Mouse (Mus musculus) intestine, embryonic 15.5 days (tissue): ENCODE data around the gene Gng12. TPM values are rescaled to one million over a fixed set of nuclear protein-coding genes. Genes with fewer than 3 reads are reported as not detected.

ENCODE experiments used
- ATAC-seq: fragments of 200-750 bp; cut with Nextera tagmentation; 2 replicates; pipeline ENCODE4 v1.8.0; 2017; ENCODE audit warnings: moderate TSS enrichment, moderate library complexity
- H3K27ac ChIP-seq: fragments of 300-500 bp; sonication (generic); 2 replicates; pipeline ENCODE4 v1.5.1; 2015; ENCODE audit warnings: mild to moderate bottlenecking, inconsistent platforms
- H3K27me3 ChIP-seq: fragments of 300-500 bp; sonication (generic); replicated peaks from 2 replicates; pipeline ENCODE4 v1.6.1; 2015; ENCODE audit warnings: inconsistent platforms
- H3K36me3 ChIP-seq: fragments of 300-500 bp; sonication (generic); 2 replicates; pipeline ENCODE4 v1.6.1; 2015; ENCODE audit warnings: inconsistent platforms
- H3K4me1 ChIP-seq: fragments of 300-500 bp; sonication (generic); replicated peaks from 2 replicates; pipeline ENCODE4 v1.6.1; 2015; ENCODE audit warnings: inconsistent platforms
- H3K4me2 ChIP-seq: fragments of 300-500 bp; sonication (generic); replicated peaks from 2 replicates; pipeline ENCODE4 v1.6.1; 2015; ENCODE audit warnings: mild to moderate bottlenecking, inconsistent platforms
- H3K4me3 ChIP-seq: fragments of 300-500 bp; sonication (generic); replicated peaks from 2 replicates; pipeline ENCODE4 v1.5.1; 2015; ENCODE audit warnings: inconsistent platforms
- H3K9ac ChIP-seq: fragments of 300-500 bp; sonication (generic); 2 replicates; pipeline ENCODE4 v1.6.1; 2015; ENCODE audit warnings: inconsistent platforms
- H3K9me3 ChIP-seq: fragments of 300-500 bp; sonication (generic); 2 replicates; pipeline ENCODE4 v1.6.1; 2016; ENCODE audit warnings: inconsistent platforms
- WGBS: fragments of 180-500 bp; shearing (Covaris S2); methylation state at CpG from one replicate; pipeline ENCODE4 v1.1.7; 2015; 5-methylcytosine and 5-hydroxymethylcytosine counted together
- polyA plus RNA-seq: library from polyadenylated mRNA; unstranded; fragments of >200 nt; fragmentation: Nextera tagmentation; extraction: Ambion mirVana; gene quantifications from 2 replicates; pipeline ENCODE4 v1.2.1, GENCODE M21; 2015

The Gng12 gene
- polyA plus RNA-seq, 1 experiment from 2014 or later: 147 TPM

DNA sequence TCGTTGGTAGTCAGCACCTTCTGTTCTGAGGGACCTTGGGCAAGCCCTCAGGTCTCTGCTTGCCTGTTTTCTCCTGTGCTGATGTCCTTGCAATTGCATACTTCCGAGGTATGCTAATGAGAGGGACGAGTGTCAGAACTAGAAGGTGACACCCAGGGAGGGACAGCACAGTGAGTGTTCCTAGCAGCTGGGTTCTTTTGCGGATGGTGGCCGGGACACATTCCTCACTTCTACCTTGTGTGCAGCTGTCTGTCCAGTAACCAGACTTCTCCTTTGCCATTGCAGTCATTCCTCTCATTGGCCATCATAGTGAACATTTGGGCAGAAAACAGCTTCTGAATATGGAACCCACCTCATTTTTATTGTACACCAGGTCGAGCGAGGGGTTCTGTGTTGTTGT lies 89.3 kb downstream of the Gng12 start:
- Histone ChIP-seq H3K27me3 (no peaks in the 10 kb centered on the region), H3K9me3 (no peaks in the 10 kb centered on the region), H3K27ac (no peak overlapping the region), H3K4me1 (peaks cover 5% of the 10 kb centered on the region; the same call in 1 of the 2 replicates), H3K9ac (no peak overlapping the region), H3K4me2 (no peak overlapping the region), H3K4me3 (no peak overlapping the region), H3K36me3 (no peaks in the 10 kb centered on the region)
- WGBS: 76% methylated on average over 7 of the region's 7 CpGs
- ATAC-seq: no peak

- Histone ChIP-seq H3K9ac (no peak overlapping the region), H3K36me3 (no peaks in the 10 kb centered on the region), H3K4me3 (no peak overlapping the region), H3K27ac (no peak overlapping the region), H3K4me2 (no peak overlapping the region), H3K9me3 (no peaks in the 10 kb centered on the region), H3K4me1 (peaks cover 5% of the 10 kb centered on the region; the same call in 1 of the 2 replicates), H3K27me3 (no peaks in the 10 kb centered on the region)
- WGBS: 91% methylated on average over 12 of the region's 12 CpGs
- no peak for ATAC-seq
These were observed 89.9 kb downstream of the Gng12 start for GRCm38 (mm10) chr6:66986063-66986462.

- ATAC-seq: no peak
- H3K36me3 ChIP-seq: no peaks in the 10 kb centered on the region
These were observed 91.4 kb downstream of the Gng12 start for GRCm38 (mm10) chr6:66987643-66988042.

GRCm38 (mm10) chr6:66988363-66988762 lies 92.2 kb downstream of the Gng12 start:
- no peaks in the 10 kb centered on the region for H3K27me3 ChIP-seq
- 90% methylated on average over 9 of the region's 9 CpGs for WGBS

More at GRCm38 (mm10) chr6:66987643-66988042, 91.4 kb downstream of the Gng12 start:
- 46% methylated on average over 3 of the region's 3 CpGs for WGBS
- no peaks in the 10 kb centered on the region for H3K27me3 ChIP-seq
- H3K9me3 ChIP-seq: no peaks in the 10 kb centered on the region
- H3K4me2 ChIP-seq: no peak overlapping the region
- H3K9ac ChIP-seq: no peak overlapping the region
- no peak overlapping the region for H3K27ac ChIP-seq
- H3K4me1 ChIP-seq: peaks cover 5% of the 10 kb centered on the region; the same call in 1 of the 2 replicates
- H3K4me3 ChIP-seq: no peak overlapping the region

DNA sequence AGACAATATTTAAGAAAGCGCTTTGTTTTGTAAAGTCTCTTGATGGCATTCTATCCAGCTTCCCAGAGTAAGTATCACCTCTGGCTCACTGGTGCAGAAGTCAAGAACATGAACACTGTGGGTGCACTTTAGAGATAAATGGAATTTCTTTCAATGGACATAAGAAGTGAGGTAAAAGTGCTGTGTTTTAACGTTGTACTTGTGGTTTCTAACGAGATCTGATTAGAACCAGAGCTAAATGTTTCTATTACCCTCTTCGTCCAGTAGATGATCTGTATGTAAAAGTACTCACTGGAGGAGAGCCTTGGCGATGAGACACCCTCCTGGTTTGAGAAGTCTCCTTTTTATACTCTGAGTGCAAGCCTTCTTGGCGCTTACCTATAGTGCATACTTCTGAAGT lies 92.8 kb downstream of the Gng12 start:
- WGBS: 92% methylated on average over 6 of the region's 6 CpGs
- no peaks in the 10 kb centered on the region for H3K9me3 ChIP-seq
- H3K36me3 ChIP-seq: no peaks in the 10 kb centered on the region
- peaks cover 5% of the 10 kb centered on the region; the same call in 1 of the 2 replicates for H3K4me1 ChIP-seq
- H3K27me3 ChIP-seq: no peaks in the 10 kb centered on the region
- H3K27ac ChIP-seq: no peak overlapping the region
- no peak overlapping the region for H3K4me2 ChIP-seq
- H3K9ac ChIP-seq: no peak overlapping the region
- no peak for ATAC-seq
- no peak overlapping the region for H3K4me3 ChIP-seq

More at GRCm38 (mm10) chr6:66988363-66988762, 92.2 kb downstream of the Gng12 start:
- no peak overlapping the region for H3K27ac ChIP-seq
- H3K9ac ChIP-seq: no peak overlapping the region
- no peaks in the 10 kb centered on the region for H3K9me3 ChIP-seq
- no peaks in the 10 kb centered on the region for H3K36me3 ChIP-seq
- peaks cover 5% of the 10 kb centered on the region; the same call in 1 of the 2 replicates for H3K4me1 ChIP-seq
- H3K4me2 ChIP-seq: no peak overlapping the region
- no peak overlapping the region for H3K4me3 ChIP-seq
- no peak for ATAC-seq

GRCm38 (mm10) chr6:66989518-66989917 lies 93.3 kb downstream of the Gng12 start:
- Histone ChIP-seq H3K36me3 (no peaks in the 10 kb centered on the region), H3K27me3 (no peaks in the 10 kb centered on the region), H3K9me3 (no peaks in the 10 kb centered on the region), H3K4me1 (peaks cover 5% of the 10 kb centered on the region; the same call in 1 of the 2 replicates), H3K4me3 (no peak overlapping the region), H3K4me2 (no peak overlapping the region), H3K9ac (no peak overlapping the region), H3K27ac (no peak overlapping the region)
- WGBS: 66% methylated on average over 3 of the region's 3 CpGs
- ATAC-seq: 0 out of 2 replicates have a peak, but pooled peaks have one; percentile 22

DNA sequence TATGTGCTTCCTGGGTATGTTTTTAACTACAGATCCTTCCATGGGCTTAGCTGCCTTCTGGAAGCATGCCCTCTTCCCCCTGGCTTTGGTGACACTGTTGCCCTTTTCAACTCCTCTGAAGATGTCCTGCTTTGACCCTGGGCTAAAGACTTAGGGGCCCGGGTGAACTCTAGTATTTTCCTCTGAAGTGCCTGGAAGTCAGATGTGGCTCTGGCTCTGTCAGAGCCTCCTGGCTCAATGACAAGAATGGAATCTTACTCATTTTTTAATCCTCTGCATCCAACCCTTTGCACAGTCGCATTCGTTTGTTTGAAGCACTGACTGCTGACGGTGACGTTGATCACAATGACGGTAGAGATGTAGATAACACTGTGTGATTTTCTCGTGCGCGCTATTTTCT lies 96.0 kb downstream of the Gng12 start:
- WGBS: 60% methylated on average over 9 of the region's 9 CpGs
- H3K36me3 ChIP-seq: no peaks in the 10 kb centered on the region
- H3K4me2 ChIP-seq: no peak overlapping the region
- no peaks in the 10 kb centered on the region for H3K27me3 ChIP-seq
- no peak overlapping the region for H3K27ac ChIP-seq
- H3K9ac ChIP-seq: no peak overlapping the region
- ATAC-seq: no peak
- H3K4me1 ChIP-seq: no peaks in the 10 kb centered on the region
- no peaks in the 10 kb centered on the region for H3K9me3 ChIP-seq
- H3K4me3 ChIP-seq: no peak overlapping the region

GRCm38 (mm10) chr6:66992786-66993185 lies 96.6 kb downstream of the Gng12 start:
- no peaks in the 10 kb centered on the region for H3K4me1 ChIP-seq
- no peak overlapping the region for H3K27ac ChIP-seq
- WGBS: 84% methylated on average over 8 of the region's 8 CpGs
- ATAC-seq: no peak
- no peaks in the 10 kb centered on the region for H3K27me3 ChIP-seq
- no peak overlapping the region for H3K9ac ChIP-seq
- no peak overlapping the region for H3K4me2 ChIP-seq
- no peaks in the 10 kb centered on the region for H3K9me3 ChIP-seq
- no peaks in the 10 kb centered on the region for H3K36me3 ChIP-seq
- H3K4me3 ChIP-seq: no peak overlapping the region

- Histone ChIP-seq H3K4me1 (no peaks in the 10 kb centered on the region), H3K9ac (no peak overlapping the region), H3K4me3 (no peak overlapping the region), H3K4me2 (no peak overlapping the region), H3K36me3 (no peaks in the 10 kb centered on the region), H3K27me3 (no peaks in the 10 kb centered on the region), H3K9me3 (no peaks in the 10 kb centered on the region), H3K27ac (no peak overlapping the region)
- 92% methylated on average over 8 of the region's 8 CpGs for WGBS
- no peak for ATAC-seq
These were observed 98.8 kb downstream of the Gng12 start for GRCm38 (mm10) chr6:66994981-66995380.

- H3K4me2 ChIP-seq: no peak overlapping the region
- no peak overlapping the region for H3K9ac ChIP-seq
- H3K4me3 ChIP-seq: no peak overlapping the region
- H3K9me3 ChIP-seq: no peaks in the 10 kb centered on the region
- H3K27ac ChIP-seq: no peak overlapping the region
- WGBS: 97% methylated on average over 1 of the region's 1 CpGs
- H3K36me3 ChIP-seq: no peaks in the 10 kb centered on the region
- no peaks in the 10 kb centered on the region for H3K27me3 ChIP-seq
- ATAC-seq: no peak
- no peaks in the 10 kb centered on the region for H3K4me1 ChIP-seq
These were observed 99.6 kb downstream of the Gng12 start for GRCm38 (mm10) chr6:66995825-66996224.

- Histone ChIP-seq H3K9me3 (no peaks in the 10 kb centered on the region), H3K9ac (no peak overlapping the region), H3K4me1 (no peaks in the 10 kb centered on the region), H3K4me3 (no peak overlapping the region), H3K27ac (no peak overlapping the region), H3K4me2 (no peak overlapping the region), H3K27me3 (no peaks in the 10 kb centered on the region), H3K36me3 (no peaks in the 10 kb centered on the region)
- 79% methylated on average over 1 of the region's 1 CpGs for WGBS
- no peak for ATAC-seq
These were observed 100.1 kb downstream of the Gng12 start for GRCm38 (mm10) chr6:66996257-66996656.

- Histone ChIP-seq H3K27ac (no peak overlapping the region), H3K36me3 (no peaks in the 10 kb centered on the region), H3K4me2 (no peak overlapping the region), H3K27me3 (no peaks in the 10 kb centered on the region), H3K9me3 (no peaks in the 10 kb centered on the region), H3K4me1 (no peaks in the 10 kb centered on the region), H3K9ac (no peak overlapping the region), H3K4me3 (no peak overlapping the region)
- no peak for ATAC-seq
- 93% methylated on average over 2 of the region's 2 CpGs for WGBS
These were observed 102.4 kb downstream of the Gng12 start for GRCm38 (mm10) chr6:66998645-66999044.

DNA sequence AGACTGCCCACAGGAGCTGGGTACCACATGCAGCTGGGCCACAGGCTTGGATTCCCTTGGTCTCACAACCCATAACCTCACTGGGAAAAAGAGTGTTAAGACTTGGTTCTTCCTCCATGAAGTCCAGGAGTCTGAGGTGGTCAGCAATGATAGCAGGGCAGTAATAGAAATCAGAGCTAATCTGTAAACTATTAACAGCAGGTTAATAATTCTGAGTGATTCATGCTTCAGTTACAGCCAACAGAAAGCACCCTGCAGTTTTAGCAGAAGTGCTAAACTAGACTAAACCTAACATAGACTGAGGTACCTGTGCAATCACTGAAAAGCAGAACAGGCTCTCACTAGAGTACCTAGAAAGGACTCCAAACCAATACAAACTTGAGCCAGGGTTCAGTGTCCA lies 103.6 kb downstream of the Gng12 start:
- no peak overlapping the region for H3K27ac ChIP-seq

More for the DNA sequence above, 103.6 kb downstream of the Gng12 start:
- Histone ChIP-seq H3K4me2 (no peak overlapping the region), H3K9ac (no peak overlapping the region), H3K4me1 (no peaks in the 10 kb centered on the region), H3K27me3 (no peaks in the 10 kb centered on the region), H3K36me3 (no peaks in the 10 kb centered on the region), H3K9me3 (no peaks in the 10 kb centered on the region), H3K4me3 (no peak overlapping the region)
- ATAC-seq: peak; percentile 36; the same call in 1 of the 2 replicates
